Mouse (Mus musculus): ENCODE measurements around the gene Klhl33. TPM values are rescaled to one million over a fixed set of nuclear protein-coding genes. Genes with fewer than 3 reads are reported as not detected.
A peak's percentile ranks its signal among the peaks of the same experiment; 100 is the strongest.
"Not testable (repeated sequence)": the region's sequence is repeated elsewhere in the genome, so short reads cannot be mapped to it uniquely, and the experiment has no call there.

The Klhl33 gene
- polyA plus RNA-seq, 1 experiment from 2014 or later = 0.46 TPM

GRCm38 (mm10) chr14:50929951-50930350 lies 32.6 kb upstream of the Klhl33 start:
- WGBS = 18% methylated on average over 10 of the region's 10 CpGs
- H3K27ac ChIP-seq = no peak overlapping the region
- H3K4me2 ChIP-seq (replicated peaks) = peak overlapping the region; percentile 85
- H3K4me1 ChIP-seq = peaks cover 19% of the 10 kb centered on the region
- peak overlapping the region; percentile 81 for H3K9ac ChIP-seq
- H3K36me3 ChIP-seq = peaks cover 30% of the 10 kb centered on the region
- no peaks in the 10 kb centered on the region for H3K27me3 ChIP-seq
- no peaks in the 10 kb centered on the region for H3K9me3 ChIP-seq
- ATAC-seq (ENCODE audit: insufficient number of reproducible peaks, insufficient read depth, low FRiP score, low TSS enrichment) = no peak
- peak overlapping the region; percentile 92 for H3K4me3 ChIP-seq

GRCm38 (mm10) chr14:50927366-50927765 lies 30.1 kb upstream of the Klhl33 start:
- Histone ChIP-seq H3K27ac (no peak overlapping the region), H3K27me3 (no peaks in the 10 kb centered on the region), H3K4me2 (replicated peaks) (no peak overlapping the region), H3K9ac (no peak overlapping the region), H3K9me3 (no peaks in the 10 kb centered on the region), H3K36me3 (peaks cover 30% of the 10 kb centered on the region), H3K4me1 (peaks cover 25% of the 10 kb centered on the region), H3K4me3 (no peak overlapping the region)
- no peak for ATAC-seq (ENCODE audit: insufficient number of reproducible peaks, insufficient read depth, low FRiP score, low TSS enrichment)
- 66% methylated on average over 3 of the region's 3 CpGs for WGBS

- peaks cover 25% of the 10 kb centered on the region for H3K4me1 ChIP-seq
- H3K9ac ChIP-seq = peak overlapping the region; percentile 71
- no peaks in the 10 kb centered on the region for H3K9me3 ChIP-seq
- H3K4me3 ChIP-seq = peak overlapping the region; percentile 74
- peak; percentile 44 for ATAC-seq (ENCODE audit: insufficient number of reproducible peaks, insufficient read depth, low FRiP score, low TSS enrichment)
- 1% methylated on average over 38 of the region's 38 CpGs for WGBS
- peaks cover 30% of the 10 kb centered on the region for H3K36me3 ChIP-seq
- peak overlapping the region; percentile 70 for H3K4me2 ChIP-seq (replicated peaks)
- no peaks in the 10 kb centered on the region for H3K27me3 ChIP-seq
- peak overlapping the region; percentile 91 for H3K27ac ChIP-seq
These were observed 28.0 kb upstream of the Klhl33 start for GRCm38 (mm10) chr14:50925111-50925920.

- Histone ChIP-seq H3K27me3 (no peaks in the 10 kb centered on the region), H3K4me1 (peaks cover 18% of the 10 kb centered on the region), H3K27ac (peak within 1 kb of the TSS; percentile 91), H3K9me3 (no peaks in the 10 kb centered on the region), H3K4me2 (replicated peaks) (peak within 1 kb of the TSS; percentile 70), H3K4me3 (peak within 1 kb of the TSS; percentile 74), H3K36me3 (peaks cover 30% of the 10 kb centered on the region), H3K9ac (peak within 1 kb of the TSS; percentile 71)
- under 1% methylated on average over 57 of the region's 57 CpGs for WGBS
- peak; percentile 93 for ATAC-seq (ENCODE audit: insufficient number of reproducible peaks, insufficient read depth, low FRiP score, low TSS enrichment)
These were observed 27.2 kb upstream of the Klhl33 start, which contains the start of the genes Osgep and Apex1 for GRCm38 (mm10) chr14:50924281-50925064. Osgep (minus strand) TSS chr14:50924893. Apex1 (plus strand) TSS chr14:50924968.

GRCm38 (mm10) chr14:50923437-50923836 lies 26.1 kb upstream of the Klhl33 start:
- Histone ChIP-seq H3K9ac (peak overlapping the region; percentile 71), H3K4me2 (replicated peaks) (peak overlapping the region; percentile 70), H3K4me1 (peaks cover 15% of the 10 kb centered on the region), H3K4me3 (peak overlapping the region; percentile 74), H3K36me3 (peaks cover 34% of the 10 kb centered on the region)
- H3K27me3 ChIP-seq; H3K9me3 ChIP-seq; H3K27ac ChIP-seq; ATAC-seq (ENCODE audit: insufficient number of reproducible peaks, insufficient read depth, low FRiP score, low TSS enrichment): not testable (repeated sequence)
- WGBS = 82% methylated on average over 1 of the region's 1 CpGs

GRCm38 (mm10) chr14:50911356-50911755 lies 14.0 kb upstream of the Klhl33 start:
- WGBS = 41% methylated on average over 3 of the region's 3 CpGs
- H3K4me1 ChIP-seq = no peaks in the 10 kb centered on the region
- peaks cover 37% of the 10 kb centered on the region for H3K36me3 ChIP-seq

GRCm38 (mm10) chr14:50908126-50908525 lies 10.8 kb upstream of the Klhl33 start:
- H3K9me3 ChIP-seq = no peaks in the 10 kb centered on the region
- no peak overlapping the region for H3K4me2 ChIP-seq (replicated peaks)
- H3K4me1 ChIP-seq = peaks cover 8% of the 10 kb centered on the region; the same call in 1 of the 2 replicates
- ATAC-seq (ENCODE audit: insufficient number of reproducible peaks, insufficient read depth, low FRiP score, low TSS enrichment) = no peak
- peaks cover 12% of the 10 kb centered on the region for H3K36me3 ChIP-seq
- no peak overlapping the region for H3K27ac ChIP-seq
- no peak overlapping the region for H3K9ac ChIP-seq
- H3K4me3 ChIP-seq = no peak overlapping the region
- H3K27me3 ChIP-seq = no peaks in the 10 kb centered on the region
- 79% methylated on average over 4 of the region's 4 CpGs for WGBS

More at GRCm38 (mm10) chr14:50911356-50911755, 14.0 kb upstream of the Klhl33 start:
- Histone ChIP-seq H3K27me3 (no peaks in the 10 kb centered on the region), H3K4me2 (replicated peaks) (no peak overlapping the region), H3K9me3 (no peaks in the 10 kb centered on the region), H3K4me3 (no peak overlapping the region), H3K27ac (no peak overlapping the region), H3K9ac (no peak overlapping the region)
- ATAC-seq (ENCODE audit: insufficient number of reproducible peaks, insufficient read depth, low FRiP score, low TSS enrichment) = no peak

GRCm38 (mm10) chr14:50905327-50905726 lies 8.0 kb upstream of the Klhl33 start:
- ATAC-seq (ENCODE audit: insufficient number of reproducible peaks, insufficient read depth, low FRiP score, low TSS enrichment); H3K27ac ChIP-seq: not testable (repeated sequence)

GRCm38 (mm10) chr14:50904828-50905129 lies 7.5 kb upstream of the Klhl33 start:
- WGBS = 77% methylated on average over 4 of the region's 4 CpGs

More at GRCm38 (mm10) chr14:50905327-50905726, 8.0 kb upstream of the Klhl33 start:
- not testable (repeated sequence) for H3K9ac ChIP-seq; H3K27me3 ChIP-seq; H3K9me3 ChIP-seq; H3K4me3 ChIP-seq; H3K4me1 ChIP-seq; H3K4me2 ChIP-seq (replicated peaks); H3K36me3 ChIP-seq

GRCm38 (mm10) chr14:50903973-50904827 lies 6.9 kb upstream of the Klhl33 start:
- ATAC-seq (ENCODE audit: insufficient number of reproducible peaks, insufficient read depth, low FRiP score, low TSS enrichment) = peak; percentile 63; the same call in 1 of the 2 replicates
- peaks cover 8% of the 10 kb centered on the region; the same call in 1 of the 2 replicates for H3K4me1 ChIP-seq
- peak overlapping the region; percentile 33 for H3K4me3 ChIP-seq
- H3K9me3 ChIP-seq = no peaks in the 10 kb centered on the region
- 2% methylated on average over 26 of the region's 26 CpGs for WGBS
- H3K27ac ChIP-seq = no peak overlapping the region
- no peaks in the 10 kb centered on the region for H3K36me3 ChIP-seq
- H3K9ac ChIP-seq = peak overlapping the region; percentile 56
- H3K4me2 ChIP-seq (replicated peaks) = peak overlapping the region; percentile 69
- no peaks in the 10 kb centered on the region for H3K27me3 ChIP-seq

More at GRCm38 (mm10) chr14:50904828-50905129, 7.5 kb upstream of the Klhl33 start:
- H3K36me3 ChIP-seq = no peaks in the 10 kb centered on the region
- no peak for ATAC-seq (ENCODE audit: insufficient number of reproducible peaks, insufficient read depth, low FRiP score, low TSS enrichment)
- H3K27ac ChIP-seq = no peak overlapping the region
- H3K4me1 ChIP-seq = peaks cover 8% of the 10 kb centered on the region; the same call in 1 of the 2 replicates
- no peaks in the 10 kb centered on the region for H3K27me3 ChIP-seq
- no peak overlapping the region for H3K9ac ChIP-seq
- H3K4me3 ChIP-seq = no peak overlapping the region
- H3K9me3 ChIP-seq = no peaks in the 10 kb centered on the region
- no peak overlapping the region for H3K4me2 ChIP-seq (replicated peaks)

GRCm38 (mm10) chr14:50897992-50898391 lies 685 bp upstream of the Klhl33 start:
- ATAC-seq (ENCODE audit: insufficient number of reproducible peaks, insufficient read depth, low FRiP score, low TSS enrichment); H3K9ac ChIP-seq; H3K36me3 ChIP-seq; H3K27ac ChIP-seq; H3K4me1 ChIP-seq; H3K9me3 ChIP-seq; H3K4me3 ChIP-seq; H3K4me2 ChIP-seq (replicated peaks): not testable (repeated sequence)
- H3K27me3 ChIP-seq = peaks cover 14% of the 10 kb centered on the region
- 96% methylated on average over 2 of the region's 2 CpGs for WGBS
